Mouse (Mus musculus) cerebellum, adult 18-20 months (tissue): Measurements from ENCODE around the gene Chst11.

Experiments
- DNase-seq, 2 experiments: peaks; one replicate each; pipeline ENCODE4 v3.0.0; 2021

The Chst11 gene

DNA sequence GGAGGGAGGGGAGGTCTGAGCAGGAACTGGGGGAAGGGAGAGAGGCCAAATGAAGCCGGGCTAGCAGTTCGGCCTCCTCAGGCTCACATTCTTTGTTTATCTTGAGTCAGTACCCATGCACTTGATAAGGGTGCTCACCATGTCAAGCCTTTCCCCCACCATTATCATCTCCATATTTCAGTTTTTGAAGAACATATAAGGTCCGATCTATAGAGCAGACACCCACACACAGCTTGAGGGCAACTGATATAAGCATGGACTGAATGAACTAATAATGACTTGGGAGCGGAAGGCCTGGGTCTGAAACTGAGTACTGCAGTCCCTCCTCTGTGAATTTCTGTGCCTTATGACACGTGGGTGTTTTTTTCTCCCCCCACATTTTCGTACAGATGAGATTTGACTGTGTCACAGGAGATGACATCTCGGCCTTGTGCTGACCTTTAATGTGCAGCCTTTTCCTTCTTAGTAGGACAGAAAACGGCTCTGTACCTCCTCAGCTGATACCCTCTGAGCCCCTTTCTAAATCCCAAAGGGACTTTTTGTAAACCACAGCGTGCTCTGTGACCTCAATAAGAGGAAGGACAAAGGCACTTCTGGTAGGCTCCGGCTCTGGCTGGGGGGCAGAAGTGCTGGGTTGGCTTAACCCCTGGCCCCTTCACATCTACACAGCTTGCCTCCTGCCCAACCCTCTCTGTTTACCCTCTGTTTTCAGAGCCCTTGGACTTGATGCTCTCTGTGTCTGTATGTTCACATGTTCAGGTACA lies 6.6 kb downstream of the Chst11 start:
- no peak for DNase-seq

- no peak for DNase-seq
Observed at GRCm38 (mm10) chr10:82994284-82994683, 9.0 kb downstream of the Chst11 start.

DNA sequence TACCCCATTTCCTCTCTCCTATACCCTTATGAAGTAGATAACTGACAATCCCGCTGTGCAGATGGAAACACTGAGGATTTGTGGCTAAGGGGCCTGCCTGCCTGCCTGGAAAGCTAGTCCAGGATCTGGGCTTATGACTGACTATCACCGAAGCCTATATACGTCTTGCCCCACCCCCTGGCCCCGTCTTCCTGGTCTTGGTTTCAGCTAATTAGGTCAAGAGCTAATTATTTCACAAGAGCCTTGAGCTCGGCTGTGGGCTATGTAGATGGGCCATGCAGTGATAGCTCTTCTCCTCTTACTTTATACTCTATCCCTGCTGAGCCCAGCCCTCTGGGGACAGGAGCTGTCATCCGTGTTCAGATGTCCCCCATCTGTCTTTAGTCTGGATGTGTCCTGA lies 12.2 kb downstream of the Chst11 start:
- no peak for DNase-seq

- DNase-seq, result no peak
Observed at GRCm38 (mm10) chr10:83000169-83000568, 14.9 kb downstream of the Chst11 start.

GRCm38 (mm10) chr10:83000721-83001120 lies 15.4 kb downstream of the Chst11 start:
- DNase-seq, result no peak

DNA sequence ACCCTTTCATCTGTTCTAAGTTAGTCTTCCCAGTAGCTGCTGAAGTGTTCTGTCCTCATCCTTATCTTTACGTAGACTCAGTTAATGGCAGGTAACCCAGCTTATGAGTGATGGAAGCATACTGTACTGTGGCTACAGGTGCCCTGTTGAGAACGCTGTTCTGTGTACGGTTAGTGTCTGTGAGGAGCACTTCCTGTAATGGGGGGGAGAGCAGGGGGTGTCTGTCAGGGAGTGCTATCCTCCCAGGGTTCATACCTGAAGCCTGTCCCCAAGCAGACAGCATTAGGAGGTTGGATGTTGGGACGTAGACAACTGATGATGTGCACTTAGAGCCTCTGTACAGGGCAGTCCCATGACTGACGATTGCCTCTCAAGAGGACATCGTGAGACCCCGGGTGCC lies 18.6 kb downstream of the Chst11 start:
- no peak for DNase-seq

DNA sequence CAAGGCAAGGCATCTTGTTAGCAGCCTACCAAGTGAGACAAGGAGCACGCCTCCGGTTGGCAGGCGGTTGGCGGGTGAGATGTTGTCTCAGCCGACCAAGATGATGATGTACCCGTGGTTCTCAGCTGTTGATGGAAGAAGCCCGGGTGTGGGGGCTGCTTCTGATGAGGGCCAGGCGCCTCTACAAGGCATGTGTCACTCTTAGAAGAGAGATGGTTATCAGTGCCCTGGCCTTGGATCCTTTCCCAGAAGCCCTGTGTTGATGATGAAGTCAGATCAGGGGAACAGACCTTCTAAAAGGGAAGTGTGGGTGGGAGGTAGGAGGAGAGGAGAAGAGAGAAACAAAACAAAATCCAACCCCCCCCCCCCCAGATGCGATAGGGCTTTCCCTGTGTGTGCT lies 19.1 kb downstream of the Chst11 start:
- DNase-seq, result no peak

DNA sequence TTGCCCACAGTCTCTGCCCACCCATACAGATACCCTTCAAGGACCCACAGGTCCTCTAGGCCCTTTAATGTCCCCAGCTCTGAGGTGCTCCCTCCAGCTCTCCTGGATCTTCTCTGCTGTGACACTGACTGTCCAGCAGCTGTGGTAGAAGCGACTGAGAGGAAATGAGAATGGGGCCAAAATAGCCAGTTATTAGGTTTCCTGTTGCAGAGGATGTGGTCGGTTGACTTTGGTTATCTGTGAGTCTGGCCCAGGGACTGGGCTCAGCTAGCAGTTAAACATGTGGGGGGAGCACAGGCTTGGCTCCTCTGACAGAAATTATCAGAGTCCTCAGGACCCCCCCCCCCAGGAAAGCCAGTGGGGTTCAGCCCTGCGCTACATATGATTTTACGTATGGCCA lies 19.7 kb downstream of the Chst11 start:
- DNase-seq, result no peak

GRCm38 (mm10) chr10:83006258-83006657 lies 21.0 kb downstream of the Chst11 start:
- DNase-seq, result no peak

- DNase-seq, result no peak
Observed at GRCm38 (mm10) chr10:83013984-83014383, 28.7 kb downstream of the Chst11 start.

GRCm38 (mm10) chr10:83015919-83016318 lies 30.6 kb downstream of the Chst11 start:
- DNase-seq, result no peak

DNA sequence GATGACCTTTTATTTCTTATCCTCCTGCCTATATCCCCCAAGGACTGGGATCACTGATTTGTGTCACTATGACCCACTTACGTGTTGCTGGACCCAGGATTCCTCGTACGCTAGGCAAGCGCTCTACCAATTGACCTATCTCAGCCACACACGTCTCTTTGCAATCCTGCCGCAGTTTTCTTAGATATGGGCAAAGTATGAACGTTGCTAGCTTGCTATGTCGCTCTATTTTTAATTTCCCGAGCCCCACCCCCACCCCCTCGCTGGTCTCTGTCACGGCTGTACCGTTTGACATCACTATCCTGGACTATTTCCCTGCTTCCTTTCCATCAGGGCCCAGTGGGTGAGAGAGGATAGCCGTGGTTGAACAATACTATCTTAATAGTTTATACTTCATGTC lies 31.5 kb downstream of the Chst11 start:
- DNase-seq, result no peak

GRCm38 (mm10) chr10:83017760-83018498 lies 32.6 kb downstream of the Chst11 start:
- no peak for DNase-seq

DNA sequence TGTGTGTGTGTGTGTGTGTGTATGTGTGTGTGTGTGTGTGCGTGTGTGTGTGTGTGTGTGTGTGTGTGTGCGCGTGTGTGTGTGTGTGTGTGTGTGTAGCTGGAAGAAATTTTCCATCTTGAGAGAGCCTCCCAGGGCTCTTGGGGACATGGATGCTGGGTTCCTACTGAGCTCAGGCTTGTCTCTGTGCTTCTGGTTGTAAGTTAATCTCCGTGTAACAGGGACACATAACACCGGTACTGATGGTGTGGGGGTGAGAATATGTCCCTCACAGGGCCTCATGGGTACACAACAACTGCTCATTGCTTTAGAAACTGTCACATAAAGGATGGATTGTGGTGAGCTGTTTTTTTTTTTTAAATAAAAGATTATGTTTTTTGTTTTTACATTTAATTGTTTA lies 33.2 kb downstream of the Chst11 start:
- DNase-seq, result no peak

- DNase-seq, result no peak
Observed at GRCm38 (mm10) chr10:83019497-83020270, 34.4 kb downstream of the Chst11 start.

DNA sequence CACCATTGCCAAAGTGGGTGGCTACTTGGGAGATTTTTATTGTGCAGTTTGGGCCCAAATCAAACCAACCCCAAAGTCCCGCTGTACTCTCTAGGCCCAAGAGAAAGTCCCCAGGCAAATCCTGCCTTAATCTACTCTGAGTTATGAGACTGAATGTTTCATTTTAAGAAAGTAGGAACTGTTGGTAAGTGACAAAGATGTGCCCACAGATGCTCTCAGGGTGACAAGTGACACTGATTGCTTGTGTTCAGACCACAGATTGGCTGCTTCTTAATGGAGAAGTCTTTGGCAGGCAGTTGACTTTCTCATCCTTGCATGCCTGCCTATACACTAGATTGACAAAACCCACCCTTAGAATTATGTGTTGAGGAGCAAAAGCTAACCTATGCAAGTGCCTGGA lies 37.3 kb downstream of the Chst11 start:
- no peak for DNase-seq

DNA sequence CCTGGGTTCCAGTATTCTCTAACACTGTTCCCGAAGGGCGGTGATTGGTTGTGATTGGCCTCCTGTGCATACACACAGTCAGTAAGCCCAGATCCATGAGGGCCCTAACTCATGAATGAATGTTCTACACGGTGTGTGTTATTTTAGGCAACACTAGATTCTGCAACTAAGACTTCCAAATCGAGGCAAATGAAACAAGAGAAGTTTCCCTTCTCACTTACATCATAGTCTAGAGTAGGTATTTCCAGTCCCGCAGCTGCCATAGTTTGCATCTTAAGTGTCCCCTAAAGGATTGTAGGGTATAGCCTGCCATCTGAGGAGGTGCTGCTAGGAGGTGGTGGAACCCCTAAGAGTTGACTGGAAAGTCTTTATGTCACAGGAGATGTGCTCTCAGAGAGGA lies 40.9 kb downstream of the Chst11 start:
- no peak for DNase-seq

DNA sequence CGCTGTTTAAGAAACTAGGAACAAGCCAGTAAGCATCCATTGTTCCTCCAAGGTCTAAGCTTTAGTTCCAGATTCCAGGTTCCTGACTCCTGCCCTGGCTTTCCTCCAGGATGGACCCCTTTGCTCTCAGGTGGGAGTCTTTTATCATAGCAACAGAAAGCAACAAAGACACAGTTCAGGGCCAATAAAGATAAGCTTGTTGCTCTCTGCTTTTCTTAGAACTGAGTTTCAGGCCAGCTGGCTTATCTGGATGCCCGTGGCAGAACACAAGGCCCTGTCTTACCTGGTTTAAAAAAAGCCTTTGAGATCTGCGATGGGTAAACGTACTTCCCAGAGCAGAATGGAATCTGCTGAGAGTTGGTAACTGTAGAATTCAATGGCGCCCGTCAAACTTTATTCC lies 42.4 kb downstream of the Chst11 start:
- DNase-seq, result no peak

- no peak for DNase-seq
Observed at GRCm38 (mm10) chr10:83030103-83030661, 44.9 kb downstream of the Chst11 start.

DNA sequence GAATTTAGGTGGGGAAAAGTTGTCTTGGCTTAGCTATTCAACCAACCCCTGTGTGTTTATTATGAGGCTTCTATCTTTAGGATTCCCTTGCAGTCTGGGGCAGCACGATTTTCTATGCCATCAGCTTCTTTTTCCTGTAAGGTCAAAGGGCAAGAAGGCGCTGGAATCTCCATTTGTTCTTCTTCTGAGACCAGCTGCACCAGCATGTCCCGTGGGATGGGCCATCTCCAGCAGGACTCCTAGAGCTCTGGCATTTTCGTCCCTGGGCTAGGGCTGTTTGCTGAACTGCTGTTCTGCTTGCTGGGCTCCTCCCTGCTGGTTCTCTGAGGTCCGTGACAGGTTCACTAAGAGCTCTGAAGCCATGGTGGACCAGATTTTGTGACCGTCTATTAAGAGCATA lies 45.6 kb downstream of the Chst11 start:
- DNase-seq, result no peak

DNA sequence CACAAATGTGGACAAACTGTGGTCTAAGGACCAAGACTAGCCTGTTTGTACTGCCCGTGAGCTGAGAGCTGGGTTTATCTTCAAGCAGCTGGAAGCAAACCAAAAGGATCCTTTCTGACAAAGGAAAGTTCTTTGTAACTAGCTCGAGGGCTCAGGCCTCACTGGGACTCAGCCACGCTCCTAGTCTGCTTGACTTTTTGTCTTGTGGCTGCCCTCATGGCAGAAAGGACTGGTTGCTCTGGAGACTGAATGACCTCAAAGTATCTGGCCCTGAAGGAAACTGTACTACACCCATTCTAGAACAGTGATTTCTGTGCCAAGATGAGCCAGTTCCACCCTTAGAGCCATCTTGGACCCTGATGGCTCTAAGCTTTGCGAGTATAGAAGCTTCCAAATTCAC lies 46.3 kb downstream of the Chst11 start:
- DNase-seq, result no peak

GRCm38 (mm10) chr10:83032559-83032958 lies 47.3 kb downstream of the Chst11 start:
- no peak for DNase-seq

DNA sequence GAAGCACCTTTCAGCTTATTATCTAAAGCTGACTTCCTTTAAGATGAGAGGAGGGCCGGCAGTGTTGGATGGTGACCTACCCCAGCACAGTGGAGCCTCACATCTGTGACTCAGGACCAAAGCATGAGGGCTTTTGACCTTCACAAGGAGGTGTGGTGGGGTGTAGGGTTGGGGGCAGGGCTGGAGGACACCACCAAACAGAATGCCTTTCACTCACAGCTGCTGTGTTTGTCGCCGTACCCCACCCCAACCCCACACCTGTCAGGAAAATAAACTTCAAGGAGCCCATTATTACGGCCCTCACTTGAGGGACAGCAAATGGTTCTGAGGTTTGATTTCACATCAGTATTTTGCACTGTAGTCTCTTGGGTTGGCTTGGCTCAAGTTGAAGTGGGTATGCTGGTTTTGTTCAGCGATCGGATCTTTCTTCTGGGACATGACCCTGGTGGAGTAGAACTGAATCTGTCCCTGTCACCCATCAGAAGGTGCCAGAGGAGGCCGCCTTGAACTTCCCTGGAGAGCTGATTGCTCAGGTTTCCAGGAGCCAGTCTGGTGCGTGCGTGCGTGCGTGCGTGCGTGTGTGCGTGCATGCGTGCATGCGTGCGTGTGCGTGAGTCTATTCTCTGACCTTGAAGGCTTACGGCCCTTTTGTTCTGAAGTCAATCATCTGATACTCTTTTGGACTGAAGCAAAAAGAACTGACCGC lies 51.2 kb downstream of the Chst11 start:
- DNase-seq, result no peak
